In the genomic region with DNA sequence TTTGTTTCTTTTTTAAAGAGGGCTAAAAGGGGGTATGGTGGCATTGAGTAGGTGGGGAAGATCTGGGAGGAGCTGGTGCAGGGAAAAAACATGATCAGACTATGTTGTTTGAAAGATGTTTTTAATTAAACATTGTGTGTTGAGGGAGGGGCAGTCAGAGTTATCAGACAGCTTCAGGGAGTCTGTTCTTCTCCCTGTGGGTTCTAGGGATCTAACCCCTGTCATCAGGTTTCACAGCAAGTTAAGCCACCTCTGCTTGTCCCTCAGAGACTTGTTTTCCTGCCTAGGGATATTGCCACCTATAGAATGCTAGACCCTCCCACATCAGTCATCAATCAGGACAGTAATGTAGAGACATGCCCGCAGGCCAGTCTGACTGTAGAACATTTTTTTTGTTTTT, we compare ENCODE assay signal across 20 mouse cellular contexts. TPM values are rescaled to one million over a fixed set of nuclear protein-coding genes. Genes with fewer than 3 reads are reported as not detected.
A peak's percentile ranks its signal among the peaks of the same experiment; 100 is the strongest.
DNase-seq lines count a peak whose midpoint lies in the region; ATAC-seq and TF ChIP-seq lines count a peak whose summit lies in the region.
"Had no signal": no experiment of that assay in that cellular context is flagged by ENCODE, and none has a peak within 500 bp of the region (broad histone marks: within the 10 kb centered on the region; RNA-seq: fewer than 3 reads in every experiment).

No protein-coding gene starts in this region.

- no peak overlapping the region for H3K4me3 ChIP-seq in liver, embryonic 11.5 days (ENCODE audit: low read depth, low read length)
- no peak overlapping the region for H3K4me3 ChIP-seq in liver, embryonic 12.5 days
- H3K4me3 ChIP-seq in ES-E14 (ENCODE audit: insufficient read depth in 1 of 2, low read depth in 1 of 2, low read length in 2 of 2, poor library complexity in 1 of 2, severe bottlenecking in 1 of 2), result no peak overlapping the region
- H3K4me3 ChIP-seq: embryonic facial prominence, embryonic 10.5 days; embryonic facial prominence, embryonic 12.5 days; forebrain, embryonic 13.5 days; forebrain, embryonic 15.5 days had no signal

- no peak overlapping the region for H3K4me2 ChIP-seq in liver, embryonic 11.5 days
- no peak overlapping the region for H3K4me2 ChIP-seq in liver, embryonic 12.5 days
- H3K4me2 ChIP-seq: embryonic facial prominence, embryonic 12.5 days; forebrain, embryonic 13.5 days; forebrain, embryonic 15.5 days had no signal

- 83% methylated on average over 1 of the region's 1 CpGs for WGBS in liver, embryonic 11.5 days
- 82% methylated on average over 1 of the region's 1 CpGs for WGBS in liver, embryonic 12.5 days (ENCODE audit: insufficient replicate concordance)

- no peak overlapping the region for H3K9ac ChIP-seq in liver, embryonic 11.5 days (ENCODE audit: low read depth, low read length)
- no peak overlapping the region for H3K9ac ChIP-seq in liver, embryonic 12.5 days
- H3K9ac ChIP-seq in ES-E14 (ENCODE audit: insufficient read depth, low read depth, low read length, poor library complexity, severe bottlenecking), result no peak overlapping the region
- H3K9ac ChIP-seq: embryonic facial prominence, embryonic 12.5 days; forebrain, embryonic 13.5 days; forebrain, embryonic 15.5 days; forebrain, postnatal 0 days had no signal

- ATAC-seq in liver, embryonic 11.5 days (replicated peaks; ENCODE audit: low FRiP score), result peak; percentile 56; the same call in 1 of the 2 replicates
- ATAC-seq in liver, embryonic 12.5 days, result no peak; the same call in 1 of the 2 replicates
- peak; percentile 50; the same call in 1 of the 2 replicates for ATAC-seq in megakaryocyte progenitor cell, adult 5-6 weeks (replicated peaks; ENCODE audit: poor library complexity)
- ATAC-seq: forebrain, embryonic 13.5 days; forebrain, embryonic 15.5 days; forebrain, postnatal 0 days had no signal

- no peaks in the 10 kb centered on the region for H3K36me3 ChIP-seq in liver, embryonic 11.5 days (ENCODE audit: control insufficient read depth, insufficient read depth, low read length)
- H3K36me3 ChIP-seq in liver, embryonic 12.5 days, result no peaks in the 10 kb centered on the region
- H3K36me3 ChIP-seq in ES-E14 (ENCODE audit: control insufficient read depth, insufficient read depth, low read length, poor library complexity, severe bottlenecking), result no peaks in the 10 kb centered on the region
- H3K36me3 ChIP-seq: embryonic facial prominence, embryonic 10.5 days; embryonic facial prominence, embryonic 12.5 days; forebrain, embryonic 15.5 days had no signal

- H3K27me3 ChIP-seq in liver, embryonic 11.5 days (replicated peaks; ENCODE audit: control insufficient read depth, insufficient read depth, low read length), result no peaks in the 10 kb centered on the region
- H3K27me3 ChIP-seq in liver, embryonic 12.5 days (replicated peaks), result no peaks in the 10 kb centered on the region
- H3K27me3 ChIP-seq: embryonic facial prominence, embryonic 12.5 days; forebrain, embryonic 13.5 days; forebrain, embryonic 15.5 days had no signal

- H3K27ac ChIP-seq in liver, embryonic 11.5 days (ENCODE audit: low read depth, low read length), result no peak overlapping the region
- H3K27ac ChIP-seq in liver, embryonic 12.5 days, result no peak overlapping the region
- peak overlapping the region; percentile 12; the same call in 1 of the 2 replicates for H3K27ac ChIP-seq in ES-E14 (ENCODE audit: insufficient read depth, low read depth, low read length, poor library complexity, severe bottlenecking)
- H3K27ac ChIP-seq: embryonic facial prominence, embryonic 10.5 days; embryonic facial prominence, embryonic 12.5 days; forebrain, embryonic 13.5 days; forebrain, embryonic 15.5 days had no signal

- H3K9me3 ChIP-seq in liver, embryonic 11.5 days (ENCODE audit: control insufficient read depth, low read length), result no peaks in the 10 kb centered on the region
- no peaks in the 10 kb centered on the region for H3K9me3 ChIP-seq in liver, embryonic 12.5 days (replicated peaks)
- no peaks in the 10 kb centered on the region for H3K9me3 ChIP-seq in ES-E14 (ENCODE audit: control insufficient read depth, insufficient read depth, low read depth, low read length)
- H3K9me3 ChIP-seq: embryonic facial prominence, embryonic 10.5 days; embryonic facial prominence, embryonic 12.5 days; forebrain, embryonic 13.5 days; forebrain, embryonic 15.5 days had no signal

- DNase-seq in liver, embryonic 11.5 days (ENCODE audit: low spot score), result no peak
- DNase-seq in ES-E14 (ENCODE audit: low read depth, low spot score), result no peak
- no peak for DNase-seq in adrenal gland, postnatal 36 days
- DNase-seq in spleen, postnatal 10 days (ENCODE audit: low spot score in 2 of 2), result no peak
- no peak for DNase-seq in frontal cortex, postnatal 10 days (ENCODE audit: low spot score in 2 of 2)
- DNase-seq: adrenal gland, adult 2 months; adrenal gland, postnatal 10 days; adrenal gland, postnatal 25 days; cerebellum, adult 11-12 months; cerebellum, adult 2 months; cerebellum, adult 9-10 months; cerebellum, postnatal 10 days; cerebellum, postnatal 25 days; forebrain, postnatal 0 days had no signal

- in situ Hi-C loops in ES-E14 (cut with MboI; ENCODE audit: low sequenced_read_pairs in 2 of 2, unreplicated experiment in 2 of 2), result no loop called here

- H3K4me1 ChIP-seq in liver, embryonic 11.5 days (replicated peaks; ENCODE audit: control insufficient read depth, insufficient read depth, low read length), result peaks cover 29% of the 10 kb centered on the region
- peaks cover 61% of the 10 kb centered on the region for H3K4me1 ChIP-seq in liver, embryonic 12.5 days
- peaks cover 4 to 5% of the 10 kb centered on the region in 2 experiments for H3K4me1 ChIP-seq in ES-E14 (ENCODE audit: control insufficient read depth in 2 of 2, insufficient read depth in 2 of 2, low read length in 2 of 2, poor library complexity in 1 of 2)

TF ChIP-seq in ES-E14, 5 proteins besides CTCF, POLR2A, EP300 and RAD21:
- TF ChIP-seq HCFC1 (IDR thresholded peaks at IDR 0.05; ENCODE audit: borderline replicate concordance, insufficient read depth, low read length) (no peak), ZC3H11A (IDR thresholded peaks at IDR 0.05; ENCODE audit: borderline replicate concordance, low read depth, low read length) (no peak), ZNF384 (IDR thresholded peaks at IDR 0.05; ENCODE audit: low read depth, low read length) (no peak), MAFK (IDR thresholded peaks at IDR 0.05; ENCODE audit: insufficient read depth, low read depth, low read length) (no peak), CHD2 (IDR thresholded peaks at IDR 0.05; ENCODE audit: low read depth, low read length) (no peak)

RNA-seq across cellular contexts. Expression of gene Fam117b, which starts 28.3 kb away (rescaled TPM):
- 10.3 and 10.6 TPM in 2 replicates for polyA plus RNA-seq in liver, embryonic 11.5 days (2014; fragmentation: Nextera tagmentation; extraction: Ambion mirVana)
- 7.6 TPM in 2 replicates for polyA plus RNA-seq in liver, embryonic 12.5 days (2016; fragmentation: Nextera tagmentation; extraction: Ambion mirVana)
- total RNA-seq in ES-E14 (2012; rRNA removed), result 9.4 and 9.9 TPM in 2 replicates
- 23.7 and 24.5 TPM in 2 replicates for total RNA-seq in megakaryocyte progenitor cell, adult 5-6 weeks (2015)
- 21.2 and 24.4 TPM in 2 replicates for total RNA-seq in megakaryocyte progenitor cell, adult 5-6 weeks (2017)
- total RNA-seq in adrenal gland, postnatal 36 days (2021), result 10 to 100 TPM; 34.8 to 59.8 TPM
